Mouse (Mus musculus) olfactory bulb, adult 2 months (tissue): ENCODE results near the gene Irf2bp1. TPM values are rescaled to one million over a fixed set of nuclear protein-coding genes. Genes with fewer than 3 reads are reported as not detected.
A peak's percentile ranks its signal among the peaks of the same experiment; 100 is the strongest.

ENCODE experiments used
- H3K27ac ChIP-seq: fragments of 200-500 bp; 2 replicates; pipeline ENCODE4 v1.5.1; 2012; ENCODE audit warnings: low read depth, low read length; ENCODE audit not compliant: insufficient read depth
- H3K4me1 ChIP-seq: fragments of 200-500 bp; 2 replicates; pipeline ENCODE4 v1.6.1; 2012; ENCODE audit warnings: low read length; ENCODE audit not compliant: control insufficient read depth, insufficient read depth
- H3K4me3 ChIP-seq: fragments of 200-500 bp; 2 replicates; pipeline ENCODE4 v1.5.1; 2012; ENCODE audit warnings: mild to moderate bottlenecking, low read depth, low read length, moderate library complexity; ENCODE audit not compliant: insufficient read depth
- CTCF ChIP-seq: fragments of 200-500 bp; IDR thresholded peaks from 2 replicates; pipeline ENCODE4 v1.5.1; 2012; ENCODE audit warnings: low read depth, mild to moderate bottlenecking, low read length, moderate library complexity; ENCODE audit not compliant: insufficient read depth
- POLR2A ChIP-seq: fragments of 200-500 bp; IDR thresholded peaks from 2 replicates; pipeline ENCODE4 v1.6.1; 2012; ENCODE audit warnings: mild to moderate bottlenecking, low read depth, low read length, moderate library complexity; ENCODE audit not compliant: insufficient read depth
- WGBS: fragments of 180-500 bp; shearing (Covaris S2); methylation state at CpG from one replicate; pipeline ENCODE4 v1.1.7; 2018; 5-methylcytosine and 5-hydroxymethylcytosine counted together
- polyA plus RNA-seq: library from polyadenylated mRNA; stranded (reverse); fragments of >200 nt; gene quantifications from 2 replicates; pipeline ENCODE4 v1.2.4, GENCODE M21; 2012; ENCODE audit warnings: low replicate concordance; ENCODE audit not compliant: missing spikeins, insufficient read depth, insufficient read length

The Irf2bp1 gene
- polyA plus RNA-seq, 1 experiment, result not detected

- Histone ChIP-seq H3K27ac (peak overlapping the region; percentile 89), H3K4me3 (peak overlapping the region; percentile 89), H3K4me1 (peaks cover 27% of the 10 kb centered on the region)
- 2% methylated on average over 31 of the region's 31 CpGs for whole genome bisulfite sequencing
- TF ChIP-seq POLR2A (no peak), CTCF (no peak)
These were observed 11.6 kb upstream of the Irf2bp1 start for GRCm38 (mm10) chr7:18992294-18992675.

- TF ChIP-seq POLR2A (no peak), CTCF (no peak)
- WGBS, result 80% methylated on average over 5 of the region's 5 CpGs
- Histone ChIP-seq H3K4me3 (peak overlapping the region; percentile 89), H3K4me1 (peaks cover 27% of the 10 kb centered on the region), H3K27ac (no peak overlapping the region)
These were observed 10.8 kb upstream of the Irf2bp1 start for GRCm38 (mm10) chr7:18993036-18993435.

GRCm38 (mm10) chr7:18998835-18999234, 5.0 kb upstream of the Irf2bp1 start:
- no peak for TF ChIP-seq CTCF
- no peak for TF ChIP-seq POLR2A
- peaks cover 25% of the 10 kb centered on the region for H3K4me1 ChIP-seq
- H3K27ac ChIP-seq, result no peak overlapping the region
- no peak overlapping the region for H3K4me3 ChIP-seq
- WGBS, result 28% methylated on average over 9 of the region's 9 CpGs

- TF ChIP-seq CTCF, result no peak
- TF ChIP-seq POLR2A, result no peak
- Histone ChIP-seq H3K4me3 (peak overlapping the region; percentile 6; the same call in 1 of the 2 replicates), H3K4me1 (peaks cover 28% of the 10 kb centered on the region), H3K27ac (no peak overlapping the region)
- 66% methylated on average over 10 of the region's 10 CpGs for WGBS
These were observed 3.4 kb upstream of the Irf2bp1 start for GRCm38 (mm10) chr7:19000421-19000820.

- H3K4me3 ChIP-seq, result no peak overlapping the region
- peaks cover 35% of the 10 kb centered on the region for H3K4me1 ChIP-seq
- H3K27ac ChIP-seq, result no peak overlapping the region
- TF ChIP-seq CTCF (no peak), POLR2A (no peak)
- 41% methylated on average over 18 of the region's 18 CpGs for WGBS
These were observed 2.6 kb upstream of the Irf2bp1 start for GRCm38 (mm10) chr7:19001066-19001806.

GRCm38 (mm10) chr7:19001807-19002085, 2.1 kb upstream of the Irf2bp1 start:
- Histone ChIP-seq H3K4me3 (no peak overlapping the region), H3K27ac (no peak overlapping the region), H3K4me1 (peaks cover 37% of the 10 kb centered on the region)
- 66% methylated on average over 3 of the region's 3 CpGs for WGBS
- TF ChIP-seq CTCF (no peak), POLR2A (no peak)

GRCm38 (mm10) chr7:19002115-19002514, 1.7 kb upstream of the Irf2bp1 start:
- Histone ChIP-seq H3K4me1 (peaks cover 39% of the 10 kb centered on the region), H3K4me3 (no peak overlapping the region), H3K27ac (no peak overlapping the region)
- 8% methylated on average over 4 of the region's 4 CpGs for WGBS
- TF ChIP-seq POLR2A (no peak), CTCF (no peak)

- TF ChIP-seq CTCF, result no peak
- no peak for TF ChIP-seq POLR2A
- peaks cover 45% of the 10 kb centered on the region for H3K4me1 ChIP-seq
- H3K27ac ChIP-seq, result peak overlapping the region; percentile 90
- peak overlapping the region; percentile 51 for H3K4me3 ChIP-seq
- WGBS, result 1% methylated on average over 17 of the region's 17 CpGs
These were observed 871 bp upstream of the Irf2bp1 start for GRCm38 (mm10) chr7:19002848-19003498.

- no peak overlapping the region for H3K27ac ChIP-seq
- peak overlapping the region; percentile 85 for H3K4me3 ChIP-seq
- TF ChIP-seq POLR2A (no peak), CTCF (no peak)
- H3K4me1 ChIP-seq, result peaks cover 40% of the 10 kb centered on the region
- 5% methylated on average over 34 of the region's 34 CpGs for WGBS
These were observed 811 bp downstream of the Irf2bp1 start for GRCm38 (mm10) chr7:19004631-19005079.
